Mouse (Mus musculus) adrenal gland, postnatal 14 days (tissue): ENCODE results near the gene Ptgr2. TPM values are rescaled to one million over a fixed set of nuclear protein-coding genes. Genes with fewer than 3 reads are reported as not detected.
"Not testable (repeated sequence)": the region's sequence is repeated elsewhere in the genome, so short reads cannot be mapped to it uniquely, and the experiment has no call there.

ENCODE experiments used
- DNase-seq: peaks from one replicate; pipeline ENCODE4 v3.0.0; 2021; ENCODE audit warnings: mixed read lengths
- total RNA-seq: library from RNA; stranded (reverse); gene quantifications from 2 replicates; pipeline ENCODE4 v1.2.3, GENCODE M21; 2021

Ptgr2 gene
- total RNA-seq, 1 experiment from 2014 or later = 143 TPM

- DNase-seq = no peak
Measured at GRCm38 (mm10) chr12:84304554-84304953, 19.5 kb downstream of the Ptgr2 start.

GRCm38 (mm10) chr12:84311306-84311705 lies 26.3 kb downstream of the Ptgr2 start:
- no peak for DNase-seq

- DNase-seq = no peak
Measured at GRCm38 (mm10) chr12:84316006-84316405, 31.0 kb downstream of the Ptgr2 start.

- peak; percentile 93 for DNase-seq
Measured at GRCm38 (mm10) chr12:84316721-84317621, 31.9 kb downstream of the Ptgr2 start, which contains the start of gene Zfp410. Gene Zfp410, plus strand, starts transcription at chr12:84316852.

GRCm38 (mm10) chr12:84327111-84327512 lies 42.1 kb downstream of the Ptgr2 start:
- DNase-seq = peak; percentile 27

GRCm38 (mm10) chr12:84336963-84337625 lies 52.1 kb downstream of the Ptgr2 start:
- DNase-seq = no peak

GRCm38 (mm10) chr12:84347192-84347591 lies 62.2 kb downstream of the Ptgr2 start:
- DNase-seq = peak; percentile 78

GRCm38 (mm10) chr12:84358699-84359098 lies 73.7 kb downstream of the Ptgr2 start:
- not testable (repeated sequence) for DNase-seq

GRCm38 (mm10) chr12:84361555-84362489 lies 76.8 kb downstream of the Ptgr2 start, which contains the start of the genes Coq6 and Fam161b:
Gene Coq6, plus strand, starts transcription at chr12:84361657.
Gene Fam161b, minus strand, starts transcription at chr12:84361833.
- DNase-seq = peak; percentile 98

GRCm38 (mm10) chr12:84362872-84363271 lies 77.8 kb downstream of the Ptgr2 start:
- peak; percentile 45 for DNase-seq

- DNase-seq = no peak
Measured at GRCm38 (mm10) chr12:84364291-84364690, 79.3 kb downstream of the Ptgr2 start.

GRCm38 (mm10) chr12:84365137-84365536 lies 80.1 kb downstream of the Ptgr2 start:
- DNase-seq = no peak

Other genes with a start within 250 kb of the Ptgr2 start
- 3.0 and 3.3 TPM in 2 replicates for gene Acot4, start 246.9 kb upstream of the Ptgr2 start, total RNA-seq
- gene Gm49366, start 246.3 kb upstream of the Ptgr2 start, total RNA-seq = not detected in 2 replicates
- gene Acot3, start 233.1 kb upstream of the Ptgr2 start, total RNA-seq = 0.33 TPM in 1 of 2 replicates, not detected in the other
- 0.56 and 0.83 TPM in 2 replicates for gene Acot5, start 215.9 kb upstream of the Ptgr2 start, total RNA-seq
- gene Acot6, start 184.6 kb upstream of the Ptgr2 start, total RNA-seq = 4.7 and 5.5 TPM in 2 replicates
- gene Dnal1, start 170.9 kb upstream of the Ptgr2 start, total RNA-seq = 17.3 and 17.7 TPM in 2 replicates
- gene Pnma1, start 136.7 kb upstream of the Ptgr2 start, total RNA-seq = 0.30 and 0.44 TPM in 2 replicates
- 18.7 and 25.7 TPM in 2 replicates for gene Elmsan1, start 66.4 kb upstream of the Ptgr2 start, total RNA-seq
- 42.2 and 52.6 TPM in 2 replicates for gene Zfp410, start 31.6 kb downstream of the Ptgr2 start, total RNA-seq
- 95.0 and 97.5 TPM in 2 replicates for gene Coq6, start 76.4 kb downstream of the Ptgr2 start, total RNA-seq
- 2.0 and 3.0 TPM in 2 replicates for gene Fam161b, start 76.6 kb downstream of the Ptgr2 start, total RNA-seq
- gene Entpd5, start 123.8 kb downstream of the Ptgr2 start, total RNA-seq = 81.4 and 86.0 TPM in 2 replicates
- gene Bbof1, start 123.8 kb downstream of the Ptgr2 start, total RNA-seq = 3.9 and 7.2 TPM in 2 replicates
- 17.1 and 20.8 TPM in 2 replicates for gene Rnf113a2, start 132.0 kb downstream of the Ptgr2 start, total RNA-seq
- gene Aldh6a1, start 165.8 kb downstream of the Ptgr2 start, total RNA-seq = 232 and 242 TPM in 2 replicates
- 11.6 and 15.2 TPM in 2 replicates for gene Lin52, start 166.2 kb downstream of the Ptgr2 start, total RNA-seq